Mouse (Mus musculus) lung, postnatal 0 days (tissue): ENCODE measurements around the gene Muc13. TPM values are rescaled to one million over a fixed set of nuclear protein-coding genes. Genes with fewer than 3 reads are reported as not detected.

Source experiments
- ATAC-seq: fragments of 200-750 bp; cut with Nextera tagmentation; 2 replicates; pipeline ENCODE4 v1.8.0; 2017; ENCODE audit warnings: moderate library complexity
- DNase-seq: peaks from one replicate; pipeline ENCODE4 v3.0.0-alpha.2; 2016; ENCODE audit warnings: low spot score
- H3K27ac ChIP-seq: fragments of 300-500 bp; sonication (generic); 2 replicates; pipeline ENCODE4 v1.5.1; 2014; ENCODE audit warnings: antibody characterized with exemption, mild to moderate bottlenecking, low read length, mixed read lengths
- H3K27me3 ChIP-seq: fragments of 300-500 bp; sonication (generic); replicated peaks from 2 replicates; pipeline ENCODE4 v1.6.1; 2014; ENCODE audit warnings: low read length, mixed read lengths; ENCODE audit not compliant: insufficient read depth
- H3K36me3 ChIP-seq: fragments of 300-500 bp; sonication (generic); 2 replicates; pipeline ENCODE4 v1.6.1; 2014; ENCODE audit warnings: low read length, mixed read lengths; ENCODE audit not compliant: insufficient read depth
- H3K4me1 ChIP-seq: fragments of 300-500 bp; sonication (generic); 2 replicates; pipeline ENCODE4 v1.6.1; 2014; ENCODE audit warnings: antibody characterized with exemption, low read depth, low read length, mixed read lengths; ENCODE audit not compliant: insufficient read depth
- H3K4me2 ChIP-seq: fragments of 300-500 bp; sonication (generic); replicated peaks from 2 replicates; pipeline ENCODE4 v1.6.1; 2014; ENCODE audit warnings: low read depth, mild to moderate bottlenecking, low read length, moderate library complexity, mixed read lengths
- H3K4me3 ChIP-seq: fragments of 300-500 bp; sonication (generic); 2 replicates; pipeline ENCODE4 v1.5.1; 2014; ENCODE audit warnings: low read depth, low read length
- H3K9ac ChIP-seq: fragments of 300-500 bp; sonication (generic); replicated peaks from 2 replicates; pipeline ENCODE4 v1.6.1; 2014; ENCODE audit warnings: low read depth, mild to moderate bottlenecking
- H3K9me3 ChIP-seq: fragments of 300-500 bp; sonication (generic); 2 replicates; pipeline ENCODE4 v1.6.1; 2016; ENCODE audit warnings: low read length, mixed read lengths
- CTCF ChIP-seq: IDR thresholded peaks from 2 replicates; pipeline ENCODE4 v1.5.1; 2016; ENCODE audit warnings: antibody characterized with exemption, mild to moderate bottlenecking
- EP300 ChIP-seq: IDR thresholded peaks from 2 replicates; pipeline ENCODE4 v1.6.1; 2016; ENCODE audit warnings: antibody characterized with exemption, mild to moderate bottlenecking, control low read depth
- WGBS: fragments of 180-500 bp; shearing (Covaris S2); extraction: QIAGEN DNeasy Blood & Tissue Kit; methylation state at CpG from one replicate; pipeline ENCODE4 v1.1.7; 2014; 5-methylcytosine and 5-hydroxymethylcytosine counted together
- polyA plus RNA-seq: library from polyadenylated mRNA; unstranded; fragments of >200 nt; fragmentation: Nextera tagmentation; extraction: Ambion mirVana; gene quantifications from 2 replicates; pipeline ENCODE4 v1.2.1, GENCODE M21; 2015

Gene Muc13
- polyA plus RNA-seq, 1 experiment from 2014 or later = 0.08 TPM

- 34% methylated on average over 5 of the region's 5 CpGs for WGBS
- TF ChIP-seq CTCF = peak; percentile 84
- TF ChIP-seq EP300 = no peak
- no peak for ATAC-seq
- peak; percentile 77 for DNase-seq
- no peak overlapping the region for H3K27ac ChIP-seq
- H3K4me3 ChIP-seq = no peak overlapping the region
- H3K9ac ChIP-seq = no peak overlapping the region
- no peaks in the 10 kb centered on the region for H3K36me3 ChIP-seq
- H3K9me3 ChIP-seq = no peaks in the 10 kb centered on the region
- H3K27me3 ChIP-seq = no peaks in the 10 kb centered on the region
- no peak overlapping the region for H3K4me2 ChIP-seq
- H3K4me1 ChIP-seq = no peaks in the 10 kb centered on the region
These were observed 4.0 kb downstream of the Muc13 start for GRCm38 (mm10) chr16:33797860-33798259.

GRCm38 (mm10) chr16:33810002-33810401 is 16.2 kb downstream of the Muc13 start:
- WGBS = 69% methylated on average over 3 of the region's 3 CpGs
- Histone ChIP-seq H3K4me2 (no peak overlapping the region), H3K36me3 (no peaks in the 10 kb centered on the region), H3K4me1 (no peaks in the 10 kb centered on the region), H3K9ac (no peak overlapping the region), H3K27me3 (no peaks in the 10 kb centered on the region), H3K4me3 (no peak overlapping the region), H3K9me3 (no peaks in the 10 kb centered on the region), H3K27ac (no peak overlapping the region)
- peak; percentile 44 for TF ChIP-seq CTCF
- no peak for TF ChIP-seq EP300
- DNase-seq = no peak
- no peak for ATAC-seq

- Histone ChIP-seq H3K4me2 (no peak overlapping the region), H3K4me3 (no peak overlapping the region)
- 76% methylated on average over 7 of the region's 7 CpGs for WGBS
These were observed 24.8 kb downstream of the Muc13 start for GRCm38 (mm10) chr16:33818413-33819165.

GRCm38 (mm10) chr16:33820269-33821178 is 26.7 kb downstream of the Muc13 start:
- 20% methylated on average over 17 of the region's 17 CpGs for WGBS
- ATAC-seq = peak; percentile 50

More at GRCm38 (mm10) chr16:33818413-33819165, 24.8 kb downstream of the Muc13 start:
- H3K27me3 ChIP-seq = no peaks in the 10 kb centered on the region
- H3K9ac ChIP-seq = no peak overlapping the region
- H3K9me3 ChIP-seq = no peaks in the 10 kb centered on the region
- TF ChIP-seq EP300 (no peak), CTCF (no peak)
- no peak overlapping the region for H3K27ac ChIP-seq
- ATAC-seq = no peak
- no peaks in the 10 kb centered on the region for H3K36me3 ChIP-seq
- no peak for DNase-seq
- H3K4me1 ChIP-seq = no peaks in the 10 kb centered on the region

GRCm38 (mm10) chr16:33824603-33825002 is 30.8 kb downstream of the Muc13 start:
- H3K36me3 ChIP-seq = no peaks in the 10 kb centered on the region
- no peak overlapping the region for H3K4me2 ChIP-seq
- ATAC-seq (no peak), DNase-seq (no peak)
- 0 out of 2 replicates have a peak, but pooled peaks cover 4% of the 10 kb centered on the region for H3K4me1 ChIP-seq
- no peak overlapping the region for H3K27ac ChIP-seq
- no peaks in the 10 kb centered on the region for H3K27me3 ChIP-seq
- 90% methylated on average over 6 of the region's 6 CpGs for WGBS
- no peak for TF ChIP-seq CTCF
- no peak for TF ChIP-seq EP300
- H3K9me3 ChIP-seq = no peaks in the 10 kb centered on the region
- no peak overlapping the region for H3K4me3 ChIP-seq
- H3K9ac ChIP-seq = no peak overlapping the region

More at GRCm38 (mm10) chr16:33820269-33821178, 26.7 kb downstream of the Muc13 start:
- Histone ChIP-seq H3K9me3 (no peaks in the 10 kb centered on the region), H3K4me1 (no peaks in the 10 kb centered on the region), H3K4me3 (no peak overlapping the region), H3K4me2 (no peak overlapping the region), H3K9ac (no peak overlapping the region), H3K36me3 (no peaks in the 10 kb centered on the region), H3K27me3 (no peaks in the 10 kb centered on the region), H3K27ac (no peak overlapping the region)
- peak; percentile 88 for DNase-seq
- TF ChIP-seq CTCF (peak; percentile 94), EP300 (no peak)

GRCm38 (mm10) chr16:33828496-33828895 is 34.7 kb downstream of the Muc13 start:
- Histone ChIP-seq H3K9me3 (no peaks in the 10 kb centered on the region), H3K27me3 (no peaks in the 10 kb centered on the region), H3K4me1 (peaks cover 10% of the 10 kb centered on the region; the same call in 1 of the 2 replicates), H3K36me3 (no peaks in the 10 kb centered on the region), H3K9ac (no peak overlapping the region), H3K4me3 (no peak overlapping the region), H3K4me2 (no peak overlapping the region), H3K27ac (no peak overlapping the region)
- ATAC-seq = no peak
- TF ChIP-seq EP300 = no peak
- TF ChIP-seq CTCF = no peak
- DNase-seq = no peak
- 86% methylated on average over 7 of the region's 7 CpGs for WGBS
